Mouse (Mus musculus): ENCODE data around the gene Wdr81.

Wdr81 gene

DNA sequence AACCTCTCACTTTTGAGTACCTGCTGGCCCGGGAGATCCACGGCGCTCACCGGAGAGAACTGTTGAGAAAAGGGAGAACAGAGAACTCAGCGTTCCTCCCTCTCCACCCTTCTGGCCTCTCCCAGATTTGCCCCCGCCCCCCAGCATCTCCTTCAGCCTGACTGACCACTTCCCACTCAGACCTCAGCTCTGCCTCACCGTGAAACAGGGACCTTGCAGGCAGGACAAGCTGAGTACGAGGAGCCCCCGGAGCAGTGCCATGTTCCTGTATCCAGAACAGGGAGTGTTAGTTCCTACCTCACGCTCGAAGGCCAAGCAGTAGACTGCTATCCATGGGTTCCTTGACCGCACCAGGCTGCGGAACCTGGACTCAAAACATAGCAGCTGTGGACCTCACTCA is 16.3 kb downstream of the Wdr81 start:
- DNase-seq (ENCODE audit: low spot score in 2 of 2), result no peak

DNA sequence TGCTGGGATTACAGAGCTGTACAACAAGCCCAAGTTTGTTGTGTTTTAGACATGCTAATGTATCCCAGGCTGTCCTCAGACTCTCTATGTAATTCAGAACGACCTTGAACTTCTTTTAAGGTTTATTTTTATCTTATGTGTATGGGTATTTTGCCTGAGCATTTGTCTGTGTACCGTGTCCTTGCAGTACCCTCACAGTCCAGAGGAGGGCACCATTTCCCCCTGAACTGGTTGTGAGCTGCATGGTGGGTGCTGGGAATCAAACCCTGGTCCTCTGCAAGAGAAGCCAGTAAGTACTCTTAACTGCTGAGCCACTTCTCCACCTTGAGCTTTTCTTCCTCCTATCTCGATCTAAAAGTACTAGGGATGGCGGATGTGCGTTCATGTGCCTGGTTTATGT is 20.4 kb downstream of the Wdr81 start:
- no peak for DNase-seq (ENCODE audit: low spot score in 2 of 2)

DNA sequence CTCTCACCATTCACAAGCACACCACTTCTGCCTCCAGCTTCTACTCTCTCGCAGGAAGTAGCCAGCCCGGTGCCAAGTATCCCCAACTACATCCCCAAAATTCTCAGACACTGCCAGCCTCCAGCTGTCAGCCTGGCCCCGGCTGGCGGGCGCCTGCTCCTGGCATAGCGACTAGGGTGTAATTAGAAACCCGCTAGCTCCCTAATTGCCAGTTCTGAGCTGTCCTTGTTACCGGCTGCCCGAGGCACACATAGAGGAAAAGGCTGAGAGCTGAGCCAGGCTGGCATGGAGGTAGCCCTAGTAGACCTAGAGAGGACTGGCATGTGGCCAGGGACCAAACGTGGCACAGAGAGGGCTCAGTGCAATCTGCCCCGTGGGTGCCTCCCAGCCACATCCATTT is 23.2 kb downstream of the Wdr81 start:
- DNase-seq (ENCODE audit: low spot score in 2 of 2), result peak; percentile 65 to 69

GRCm38 (mm10) chr11:75429019-75429705 is 25.4 kb downstream of the Wdr81 start:
- DNase-seq (ENCODE audit: low spot score in 2 of 2), result no peak

DNA sequence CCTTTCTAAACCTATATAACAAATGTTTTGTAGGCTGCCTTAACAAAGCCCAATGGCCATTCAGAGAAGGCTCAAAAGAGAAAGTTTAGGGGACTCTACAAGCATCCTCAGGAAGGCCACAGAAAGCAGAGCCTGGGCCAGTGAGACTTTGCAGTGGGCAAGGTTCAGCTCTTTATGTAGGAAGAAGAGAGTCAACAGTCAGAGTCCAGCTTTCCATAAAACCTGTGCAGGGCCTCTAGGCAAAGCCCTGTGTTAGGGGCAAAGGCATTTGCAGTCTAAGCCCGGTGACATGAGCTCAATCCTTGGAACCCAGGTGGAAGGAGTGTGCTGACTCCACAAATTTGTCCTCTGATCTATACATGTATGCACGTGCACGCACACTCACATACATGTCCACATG is 30.1 kb downstream of the Wdr81 start:
- no peak for DNase-seq (ENCODE audit: low spot score in 2 of 2)

DNA sequence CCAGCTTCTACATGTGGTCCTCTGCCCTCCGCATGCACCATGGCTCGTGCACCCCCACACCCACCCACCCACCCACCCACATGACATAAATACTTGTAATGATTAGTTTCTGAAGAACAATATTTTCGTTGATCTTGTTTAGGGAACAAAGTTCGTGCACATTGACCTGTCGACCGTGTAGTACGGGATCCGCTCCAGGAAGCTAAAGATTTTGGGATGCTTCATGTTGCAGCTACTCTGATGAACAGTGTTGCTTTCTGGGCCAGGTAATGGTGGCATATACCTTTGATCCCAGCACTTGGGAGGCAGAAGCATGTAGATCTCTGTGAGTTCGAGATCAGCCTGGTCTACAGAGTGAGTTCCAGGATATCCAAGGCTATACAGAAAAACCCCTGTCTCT is 30.5 kb downstream of the Wdr81 start:
- DNase-seq (ENCODE audit: low spot score in 2 of 2), result no peak

DNA sequence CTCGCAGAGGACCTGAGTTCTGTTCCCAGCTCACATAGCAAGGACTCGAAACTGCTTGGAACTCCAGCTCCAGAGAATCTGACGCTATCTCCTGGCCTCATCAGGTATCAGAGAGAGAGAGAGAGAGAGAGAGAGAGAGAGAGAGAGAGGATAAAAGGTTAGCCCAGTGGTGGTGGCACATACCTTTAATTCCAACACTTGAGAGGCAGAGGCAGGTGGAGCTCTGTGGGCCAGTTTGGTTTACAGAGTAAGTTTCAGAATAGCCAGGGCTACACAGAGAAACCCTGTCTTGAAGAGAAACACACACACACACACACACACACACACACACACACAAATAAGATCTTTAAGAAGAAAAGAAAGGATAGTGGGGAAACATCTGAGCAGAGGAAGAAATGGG is 31.4 kb downstream of the Wdr81 start:
- no peak for DNase-seq (ENCODE audit: low spot score in 2 of 2)

GRCm38 (mm10) chr11:75422013-75422792 is 32.3 kb downstream of the Wdr81 start, which contains the start of gene Serpinf1:
TSS of gene Serpinf1 (minus strand) at chr11:75422701.
- DNase-seq (ENCODE audit: low spot score in 2 of 2), result no peak

GRCm38 (mm10) chr11:75421375-75422012 is 33.0 kb downstream of the Wdr81 start:
- DNase-seq (ENCODE audit: low spot score in 2 of 2), result no peak

- no peak for DNase-seq (ENCODE audit: low spot score in 2 of 2)
These were observed 33.6 kb downstream of the Wdr81 start for GRCm38 (mm10) chr11:75420810-75421374.

- DNase-seq (ENCODE audit: low spot score in 2 of 2), result no peak
These were observed 34.5 kb downstream of the Wdr81 start for GRCm38 (mm10) chr11:75420037-75420436.

DNA sequence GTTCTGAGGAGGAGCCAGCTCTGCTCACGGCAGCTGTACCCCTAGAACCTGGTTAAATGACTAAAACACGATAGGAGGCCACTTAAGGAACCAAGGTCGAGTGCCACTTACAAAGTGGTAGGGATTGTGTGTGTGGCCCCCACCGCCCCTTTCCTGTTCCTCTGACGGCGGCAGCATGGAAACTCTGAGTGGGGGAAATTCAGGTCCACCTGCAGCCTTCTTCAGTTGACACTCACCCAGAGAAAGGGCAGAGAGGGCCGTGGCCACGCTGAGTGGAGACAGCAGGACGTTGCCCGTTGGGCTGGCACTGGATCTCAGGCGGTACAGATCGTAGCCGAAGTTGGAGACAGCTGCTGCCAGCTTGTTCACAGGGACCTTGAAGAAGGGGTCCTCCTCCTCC is 38.5 kb downstream of the Wdr81 start:
- DNase-seq (ENCODE audit: low spot score in 2 of 2), result no peak

DNA sequence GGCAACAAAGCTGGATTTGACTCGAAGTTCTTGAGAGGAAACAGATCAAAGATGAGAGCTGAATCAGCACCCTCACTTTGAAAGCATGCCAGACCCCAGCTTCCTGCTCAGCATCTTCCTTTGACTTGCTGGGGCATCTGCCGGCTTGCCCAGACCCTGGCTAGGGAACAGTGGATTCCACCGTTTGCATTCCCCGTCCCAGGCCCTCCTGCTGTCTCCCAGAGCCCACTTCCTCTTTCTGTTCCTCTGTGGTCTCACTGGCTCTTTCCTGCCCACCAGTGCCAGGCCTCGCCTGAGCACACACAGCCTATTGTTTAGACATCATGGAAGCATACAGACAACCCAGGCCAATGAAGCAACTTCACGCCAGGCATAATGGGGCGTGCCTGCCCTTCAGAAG is 39.4 kb downstream of the Wdr81 start:
- DNase-seq (ENCODE audit: low spot score in 2 of 2), result peak in 1 of 2 experiments; percentile 19

- DNase-seq (ENCODE audit: low spot score in 2 of 2), result no peak
These were observed 43.9 kb downstream of the Wdr81 start for GRCm38 (mm10) chr11:75410591-75410990.

DNA sequence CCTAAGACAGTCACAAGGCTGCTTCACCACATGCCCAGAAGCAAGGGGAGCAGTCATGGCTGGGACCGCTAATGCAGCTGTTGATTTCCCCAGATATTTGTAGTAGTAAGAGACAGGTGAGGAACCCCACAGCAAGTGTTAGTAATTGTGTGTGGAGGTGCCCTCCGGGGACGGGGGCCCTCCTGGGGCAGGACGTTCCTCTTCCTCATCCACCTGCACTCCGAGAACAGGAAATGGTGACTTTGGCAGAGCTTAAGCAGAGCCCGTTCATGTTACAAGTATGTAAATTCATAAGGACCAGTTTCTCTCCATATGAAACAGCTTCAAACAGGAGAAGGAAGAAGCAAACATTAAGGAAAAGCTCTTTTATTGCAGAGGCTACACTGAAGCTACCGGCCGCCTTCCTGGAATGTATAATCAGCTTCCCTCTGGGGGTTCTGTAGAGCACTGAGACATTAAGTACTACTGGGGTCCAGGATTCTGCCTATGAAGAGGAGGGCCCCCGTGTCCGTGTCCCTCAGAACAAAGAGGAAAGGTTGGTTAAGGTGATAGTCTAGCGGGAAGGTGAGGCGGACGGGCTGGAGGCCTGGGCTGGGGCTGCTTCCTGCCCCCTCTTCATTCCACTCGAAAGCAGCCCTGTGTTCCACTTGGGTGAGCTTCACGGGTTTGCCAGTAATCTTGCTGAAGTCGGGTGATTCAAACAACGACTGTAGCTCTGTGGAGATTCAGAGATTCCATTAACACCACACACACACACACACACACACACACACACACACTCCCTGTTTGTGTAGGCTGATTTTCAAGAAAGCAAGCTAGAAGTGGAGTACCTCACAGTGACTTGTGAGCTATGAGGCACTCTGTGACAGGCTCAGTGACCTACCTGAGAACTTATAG is 44.6 kb downstream of the Wdr81 start:
- no peak for DNase-seq (ENCODE audit: low spot score in 2 of 2)

DNA sequence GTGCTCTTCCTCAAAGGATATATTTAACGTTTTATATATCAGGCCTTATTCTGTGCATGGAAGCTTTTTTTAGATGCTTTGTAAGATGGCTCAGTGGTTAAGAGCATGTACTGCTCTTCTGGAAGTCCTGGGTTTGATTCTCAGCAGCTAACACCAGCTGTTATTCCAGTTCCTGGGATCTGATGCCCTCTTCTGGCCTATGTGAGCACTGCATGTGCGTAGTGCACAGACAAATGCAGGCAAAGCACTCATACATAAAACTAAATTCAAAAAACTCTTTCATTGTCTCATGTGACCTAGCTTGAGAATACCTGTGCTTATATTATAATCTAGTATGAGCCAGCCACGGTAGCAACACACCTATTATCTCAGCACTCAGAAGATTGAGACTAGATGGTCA is 47.7 kb downstream of the Wdr81 start:
- DNase-seq (ENCODE audit: low spot score in 2 of 2), result peak in 1 of 2 experiments; percentile 31

DNA sequence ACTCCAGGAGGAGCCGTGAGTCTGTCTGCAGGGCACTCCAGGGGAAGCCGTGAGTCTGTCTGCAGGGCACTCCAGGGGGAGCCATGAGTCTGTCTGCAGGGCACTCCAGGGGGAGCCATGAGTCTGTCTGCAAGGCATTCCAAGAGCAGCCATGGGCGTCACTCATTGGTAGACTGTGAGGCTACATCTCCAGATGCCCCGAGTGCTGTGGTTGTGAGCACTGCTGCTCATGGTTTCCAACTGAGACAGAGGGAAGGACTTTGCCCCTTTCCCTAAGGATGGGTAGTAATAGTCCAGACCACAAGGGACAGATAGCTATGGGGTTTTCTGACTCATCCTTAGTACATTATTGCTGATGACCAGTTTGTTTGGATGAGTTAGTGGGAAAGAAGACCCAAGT is 48.4 kb downstream of the Wdr81 start:
- no peak for DNase-seq (ENCODE audit: low spot score in 2 of 2)

- DNase-seq (ENCODE audit: low spot score in 2 of 2), result no peak
These were observed 49.7 kb downstream of the Wdr81 start for GRCm38 (mm10) chr11:75404801-75405200.

- no peak for DNase-seq (ENCODE audit: low spot score in 2 of 2)
These were observed 51.0 kb downstream of the Wdr81 start for GRCm38 (mm10) chr11:75403301-75404052.

DNA sequence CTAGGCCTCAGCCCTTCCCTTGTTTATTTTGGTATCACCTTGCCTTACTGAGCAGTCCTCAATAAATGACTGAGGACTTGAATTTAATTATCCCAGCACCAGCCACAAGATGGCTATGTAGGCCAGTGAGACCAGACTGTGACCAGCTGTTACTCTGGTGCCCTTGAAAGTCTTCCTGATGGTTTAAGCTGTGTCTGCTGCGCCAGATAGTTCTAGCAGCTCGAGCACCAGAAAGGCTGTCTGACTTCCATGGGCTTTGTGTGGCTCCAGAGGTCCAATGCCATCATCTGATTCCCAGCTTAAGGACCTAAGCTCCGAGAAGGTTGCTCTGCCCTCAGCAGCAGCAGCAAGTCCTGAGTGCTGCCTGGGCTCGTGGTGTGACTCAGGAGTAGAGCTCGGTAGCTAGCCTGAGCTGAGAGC is 52.2 kb downstream of the Wdr81 start:
- DNase-seq (ENCODE audit: low spot score in 2 of 2), result peak in 1 of 2 experiments; percentile 62

DNA sequence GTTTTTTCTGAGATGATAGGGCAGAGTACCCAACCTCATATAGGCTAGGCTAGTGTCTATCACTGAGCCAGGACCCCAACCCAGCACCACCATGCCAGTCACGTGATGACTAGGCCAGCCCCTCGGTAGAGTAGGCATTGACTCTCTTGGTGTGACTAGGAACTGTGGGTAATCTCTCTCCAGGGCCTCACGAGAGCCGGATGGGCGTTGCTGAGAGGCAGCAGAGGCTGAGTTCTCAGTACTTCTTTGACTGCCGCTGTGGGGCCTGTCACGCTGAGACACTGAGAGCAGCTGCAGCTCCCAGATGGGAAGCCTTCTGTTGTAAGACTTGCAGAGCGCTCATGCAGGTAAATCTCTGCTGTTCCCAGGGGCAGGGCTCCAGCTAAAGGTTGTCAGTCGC is 54.4 kb downstream of the Wdr81 start:
- DNase-seq (ENCODE audit: low spot score in 2 of 2), result peak in 1 of 2 experiments; percentile 45
